Mouse (Mus musculus) stomach, adult 2 months (tissue): ENCODE measurements around the gene Pgbd1. TPM values are rescaled to one million over a fixed set of nuclear protein-coding genes. Genes with fewer than 3 reads are reported as not detected.

ENCODE experiments used
- polyA plus RNA-seq: library from polyadenylated mRNA; depleted of rRNA; stranded (reverse); fragments of >200 nt; gene quantifications from 2 replicates; pipeline ENCODE4 v1.2.3, GENCODE M21; 2012; rRNA removed

Pgbd1 gene
- polyA plus RNA-seq: 0.15 TPM in 1 of 2 replicates, not detected in the other

DNA sequence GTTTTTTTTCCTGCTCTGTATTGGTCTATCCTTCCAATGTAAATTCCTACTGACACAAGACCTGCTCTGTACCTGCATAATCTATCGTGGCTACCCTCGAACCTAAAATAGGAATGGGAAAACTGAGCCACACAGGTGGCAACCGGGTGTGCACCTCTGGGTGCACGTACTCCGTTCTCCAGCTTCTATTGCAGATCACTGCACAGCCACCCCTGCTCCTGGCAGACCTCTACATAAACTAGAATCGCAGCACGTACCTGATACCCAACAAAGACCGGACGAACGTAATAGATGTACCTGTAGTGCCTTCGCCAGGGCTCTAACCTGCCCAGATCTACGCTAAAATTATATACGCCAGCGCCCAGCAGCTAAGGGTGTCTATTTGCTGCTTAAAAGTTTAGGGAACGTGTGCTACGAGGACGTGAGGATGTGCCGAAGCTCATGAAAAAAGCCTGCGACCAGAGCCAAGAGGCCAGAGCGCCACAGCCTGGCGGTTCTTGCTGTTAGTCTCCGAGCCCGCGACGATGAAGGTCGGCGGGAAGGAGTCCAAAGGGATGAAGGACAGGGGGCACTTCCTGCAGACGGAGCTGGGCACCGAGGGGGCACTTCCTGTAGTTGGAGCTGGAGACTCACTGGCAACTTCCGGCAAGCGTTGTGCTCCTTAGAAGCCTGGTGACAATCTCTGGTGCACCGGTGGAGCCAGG, at the start of gene Pgbd1:
Pgbd1 (minus strand) TSS at position 556 of the 704 bp plus-strand sequence.

DNA sequence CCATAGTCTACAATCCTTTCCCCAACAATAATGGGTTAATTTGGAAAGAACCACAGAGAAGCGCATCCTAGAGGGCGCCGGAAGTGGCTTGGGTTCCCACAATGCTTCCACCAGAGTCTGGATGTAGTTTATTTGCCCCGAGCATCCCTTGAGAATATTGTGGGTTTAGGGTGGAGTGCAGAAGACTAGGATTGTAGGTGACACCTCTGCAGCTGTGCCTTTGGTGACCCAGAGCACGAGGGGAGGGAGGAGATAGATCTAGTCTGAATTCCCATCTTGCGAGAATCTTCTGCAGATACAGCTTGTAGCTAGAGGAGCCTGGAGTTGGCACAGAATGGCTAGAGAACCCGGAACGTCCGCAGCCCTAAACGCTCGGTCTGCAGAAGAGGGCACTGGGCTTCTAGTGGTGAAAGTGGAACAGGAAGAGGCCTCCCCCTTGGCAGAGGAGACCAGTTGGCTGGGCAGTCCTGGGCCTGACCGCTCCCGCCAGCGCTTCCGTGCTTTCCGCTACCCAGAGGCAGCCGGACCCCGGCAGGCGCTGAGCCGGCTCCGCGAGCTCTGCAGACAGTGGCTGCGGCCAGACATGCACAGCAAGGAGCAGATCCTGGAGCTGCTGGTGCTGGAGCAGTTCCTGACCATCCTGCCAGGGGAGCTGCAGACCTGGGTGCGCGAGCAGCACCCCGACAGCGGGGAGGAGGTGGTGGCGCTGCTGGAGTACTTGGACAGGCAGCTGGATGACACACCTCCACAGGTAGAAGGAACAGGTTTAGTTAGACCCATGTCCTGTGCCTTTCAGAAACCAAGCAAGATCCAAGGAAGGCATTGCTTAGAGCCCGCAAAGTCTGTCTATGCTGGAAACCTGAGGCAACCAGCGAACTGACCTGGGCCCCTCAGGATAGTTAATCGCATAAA, 38.2 kb upstream of the Pgbd1 start, which contains the start of the genes Zkscan4 and Gm10065:
Zkscan4 (plus strand) TSS at position 149 of the 912 bp plus-strand sequence.
Gm10065 (minus strand) TSS at position 683 of the 912 bp plus-strand sequence.

DNA sequence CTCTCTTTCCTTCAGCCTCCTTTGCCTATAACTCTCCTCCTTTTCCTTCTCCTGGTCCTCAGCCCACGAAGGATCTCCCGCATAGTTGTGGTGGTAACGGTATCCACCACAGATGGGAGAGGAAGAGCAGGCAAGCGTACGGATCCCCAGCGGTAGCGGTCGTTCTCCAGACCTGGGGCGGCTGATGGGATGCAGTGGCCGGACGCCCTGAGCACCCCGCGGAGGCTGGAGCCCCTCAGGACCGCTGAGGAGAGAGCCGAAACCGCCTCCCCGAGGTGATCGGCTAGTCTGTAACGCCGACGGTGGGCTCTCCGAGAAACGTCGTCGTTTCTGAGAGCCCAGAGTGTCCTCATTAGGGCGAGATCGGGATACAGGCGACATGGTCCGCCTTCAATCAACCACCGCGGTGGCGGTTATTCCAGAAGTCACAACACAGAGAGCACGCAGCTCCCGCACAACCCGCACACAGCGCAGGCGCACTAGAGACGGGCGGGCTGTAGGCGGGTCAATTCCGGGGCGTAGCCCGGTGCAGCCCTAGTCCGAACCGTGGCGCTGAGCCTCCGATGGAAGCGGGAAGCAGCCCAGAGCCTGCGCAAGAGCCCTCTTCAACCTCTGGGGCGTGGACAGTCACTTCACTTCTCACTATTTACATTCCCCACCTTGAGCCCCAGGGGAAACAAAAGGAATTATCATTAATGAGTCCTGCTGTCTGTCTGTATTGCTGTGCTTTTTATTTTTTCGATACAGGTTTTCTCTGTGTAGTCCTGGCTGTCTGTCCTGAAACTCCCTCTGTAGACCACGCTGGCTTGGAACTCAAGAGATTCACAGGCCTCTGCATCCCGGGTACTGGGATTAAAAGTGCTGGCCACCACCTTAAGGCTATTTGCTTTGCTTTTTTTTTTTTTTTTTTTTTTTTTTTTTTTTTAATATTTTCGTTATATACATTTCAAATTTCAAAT, 27.5 kb upstream of the Pgbd1 start, which contains the start of gene Nkapl:
Nkapl (minus strand) TSS at position 449 of the 959 bp plus-strand sequence.

DNA sequence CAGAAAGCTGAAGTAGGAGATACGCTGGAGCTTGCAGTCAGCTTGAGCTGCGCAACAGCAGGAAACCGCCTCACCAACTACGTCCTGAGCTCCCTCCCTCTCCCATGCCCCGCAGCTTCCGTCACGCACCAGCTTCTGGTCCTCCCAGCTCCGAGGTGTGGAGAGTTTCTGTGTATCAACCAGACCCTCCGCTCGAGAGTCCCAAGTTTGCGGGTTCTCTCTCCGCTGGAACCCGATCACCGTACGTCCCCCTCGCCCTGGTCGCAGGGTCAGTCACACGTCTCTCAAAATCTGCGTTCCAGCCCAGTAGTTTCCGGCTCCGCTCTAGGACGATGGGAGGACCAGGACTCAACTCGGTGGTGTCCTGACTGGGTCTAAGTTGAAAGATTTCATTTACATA, 12.6 kb upstream of the Pgbd1 start, which contains the start of gene Zscan26:
Zscan26 (minus strand) TSS at position 282 of the 400 bp plus-strand sequence.

DNA sequence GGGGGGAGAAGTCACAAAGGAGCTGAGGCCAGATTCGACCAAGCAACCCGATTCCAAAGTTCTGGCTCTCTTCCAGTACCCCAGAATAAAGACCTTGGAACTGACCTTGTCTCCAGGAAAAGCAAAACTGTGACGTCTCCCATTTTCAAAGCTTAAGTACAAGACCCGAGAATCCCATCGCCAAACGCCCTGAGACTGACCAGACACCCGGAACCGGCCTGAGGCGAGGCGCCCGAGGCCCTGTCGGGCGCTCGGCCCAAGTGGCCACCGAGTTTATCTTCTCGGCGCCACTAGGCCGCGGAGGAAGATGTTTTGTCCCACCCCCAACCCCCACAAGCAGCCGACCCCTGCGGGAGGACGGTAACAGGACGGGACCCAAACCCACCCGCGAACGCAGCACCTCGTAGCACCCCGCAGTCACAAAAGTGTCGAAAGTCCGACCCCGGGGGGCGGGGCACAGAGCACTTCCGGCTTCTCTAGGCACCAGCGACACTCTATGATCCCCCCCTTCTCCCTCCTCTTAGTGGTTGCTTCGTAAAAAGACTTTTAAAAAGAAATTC, 38.5 kb downstream of the Pgbd1 start, which contains the start of gene Zkscan3:
Zkscan3 (minus strand) TSS at position 469 of the 560 bp plus-strand sequence.

Other genes starting within 250 kb of the Pgbd1 start
- gene Gpx5, start 148.3 kb downstream of the Pgbd1 start, polyA plus RNA-seq: 3.3 TPM in 1 of 2 replicates, not detected in the other
- not detected in 2 replicates for gene Gpx6, start 128.9 kb downstream of the Pgbd1 start, polyA plus RNA-seq
- not detected in 2 replicates for gene Olfr1367, start 94.1 kb downstream of the Pgbd1 start, polyA plus RNA-seq
- gene Zscan12, start 78.2 kb downstream of the Pgbd1 start, polyA plus RNA-seq: 0.09 and 0.19 TPM in 2 replicates
- 4.7 and 5.7 TPM in 2 replicates for gene Zkscan3, start 38.3 kb downstream of the Pgbd1 start, polyA plus RNA-seq
- 0.71 and 1.9 TPM in 2 replicates for gene Zscan26, start 12.7 kb upstream of the Pgbd1 start, polyA plus RNA-seq
- 0.08 and 0.15 TPM in 2 replicates for gene Nkapl, start 27.5 kb upstream of the Pgbd1 start, polyA plus RNA-seq
- gene Zkscan4, start 37.8 kb upstream of the Pgbd1 start, polyA plus RNA-seq: 0.05 and 0.26 TPM in 2 replicates
- not detected in 2 replicates for gene Gm10065, start 38.4 kb upstream of the Pgbd1 start, polyA plus RNA-seq
- not detected in 2 replicates for gene AK157302, start 54.2 kb upstream of the Pgbd1 start, polyA plus RNA-seq
- 17.8 and 21.1 TPM in 2 replicates for gene Gm11273, start 60.4 kb upstream of the Pgbd1 start, polyA plus RNA-seq
- 0.41 and 0.57 TPM in 2 replicates for gene Zkscan8, start 90.1 kb upstream of the Pgbd1 start, polyA plus RNA-seq
- not detected in 2 replicates for gene Olfr1366, start 101.8 kb upstream of the Pgbd1 start, polyA plus RNA-seq
- not detected in 2 replicates for gene Olfr1535, start 118.8 kb upstream of the Pgbd1 start, polyA plus RNA-seq
- not detected in 2 replicates for gene Olfr1364, start 140.7 kb upstream of the Pgbd1 start, polyA plus RNA-seq
- not detected in 2 replicates for gene Olfr1362, start 173.0 kb upstream of the Pgbd1 start, polyA plus RNA-seq
- gene Olfr11, start 201.5 kb upstream of the Pgbd1 start, polyA plus RNA-seq: not detected in 2 replicates
- gene Olfr1361, start 222.3 kb upstream of the Pgbd1 start, polyA plus RNA-seq: not detected in 2 replicates
- gene Olfr1360, start 236.3 kb upstream of the Pgbd1 start, polyA plus RNA-seq: not detected in 2 replicates